Mouse (Mus musculus) embryonic fibroblast, embryonic 13.5 days (primary cell): Measurements from ENCODE around the gene Cenpx. TPM values are rescaled to one million over a fixed set of nuclear protein-coding genes. Genes with fewer than 3 reads are reported as not detected.
A peak's percentile ranks its signal among the peaks of the same experiment; 100 is the strongest.
"Not testable (repeated sequence)": the region's sequence is repeated elsewhere in the genome, so short reads cannot be mapped to it uniquely, and the experiment has no call there.

Experiments used
- H3K27ac ChIP-seq: 2 replicates; pipeline ENCODE4 v1.5.1; 2012; ENCODE audit warnings: low read length, control low read depth, inconsistent platforms; ENCODE audit not compliant: insufficient read depth
- H3K4me1 ChIP-seq: 2 replicates; pipeline ENCODE4 v1.6.1; 2011; ENCODE audit warnings: low read length; ENCODE audit not compliant: control insufficient read depth, insufficient read depth
- H3K4me3 ChIP-seq: 2 replicates; pipeline ENCODE4 v1.5.1; 2011; ENCODE audit warnings: mild to moderate bottlenecking, control low read depth, low read length; ENCODE audit not compliant: insufficient read depth
- CTCF ChIP-seq: IDR thresholded peaks from 2 replicates; pipeline ENCODE4 v1.5.1; 2011; ENCODE audit warnings: mild to moderate bottlenecking, control low read depth, low read length, moderate library complexity, borderline replicate concordance; ENCODE audit not compliant: insufficient read depth
- POLR2A ChIP-seq: IDR thresholded peaks from 2 replicates; pipeline ENCODE4 v1.6.1; 2011; ENCODE audit warnings: low read depth, mild to moderate bottlenecking, control low read depth, low read length, moderate library complexity
- polyA plus RNA-seq: library from polyadenylated mRNA; stranded (reverse); fragments of >200 nt; gene quantifications from 2 replicates; pipeline ENCODE4 v1.2.4, GENCODE M21; 2011; ENCODE audit warnings: low read depth; ENCODE audit not compliant: missing spikeins, insufficient read length

The Cenpx gene
- 42.8 and 44.1 TPM in 2 replicates for polyA plus RNA-seq

DNA sequence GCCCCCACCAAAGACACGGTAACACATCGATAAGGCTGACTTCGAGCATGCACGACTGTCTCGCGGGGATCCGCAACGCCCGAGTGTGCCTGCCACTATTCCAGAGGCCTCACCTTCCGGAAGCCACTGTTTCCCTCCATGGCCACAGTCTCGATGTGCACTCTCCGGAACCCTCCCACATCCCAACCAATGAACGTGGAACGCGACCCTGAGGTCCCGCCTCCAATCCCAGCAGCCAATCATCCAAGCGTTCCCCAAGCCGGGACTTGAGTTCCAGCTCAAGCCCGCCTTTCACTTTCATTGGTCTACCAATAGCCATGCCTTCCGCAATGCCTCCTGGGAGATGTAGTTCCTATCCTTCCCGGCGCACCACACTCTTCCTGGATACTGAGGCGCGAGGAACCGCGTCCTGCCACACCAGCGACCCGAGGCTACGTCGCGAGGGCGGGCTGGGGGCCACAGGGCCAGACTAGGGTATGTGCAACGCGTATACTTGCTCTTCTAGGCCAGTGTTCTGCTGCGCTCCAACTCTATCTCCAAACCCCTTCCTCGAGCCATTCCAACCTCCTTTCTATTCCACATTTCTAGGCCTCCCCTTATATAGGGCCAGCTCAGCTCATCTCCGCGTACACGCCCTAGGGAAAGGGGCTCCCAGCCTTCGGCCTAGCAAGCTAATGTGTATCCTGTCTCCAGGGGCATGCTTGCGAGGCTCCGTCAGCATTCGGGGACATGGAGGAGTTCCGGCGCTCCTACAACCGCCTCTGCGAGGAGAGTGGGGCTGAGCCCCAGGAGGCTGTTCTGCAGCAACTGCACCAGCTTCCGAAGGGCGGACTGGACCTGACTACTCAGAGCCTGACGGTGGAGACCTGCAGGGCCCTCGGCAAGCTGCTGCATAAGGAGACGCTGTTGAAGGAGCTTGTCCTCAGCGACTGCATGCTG, at the start of gene Cenpx, which contains the start of gene Lrrc45:
TSS of gene Cenpx (minus strand) at position 159 of the 939 bp plus-strand sequence.
TSS of gene Lrrc45 (plus strand) at position 346 of the 939 bp plus-strand sequence.
- Histone ChIP-seq H3K4me3 (peak within 1 kb of the TSS; percentile 57), H3K4me1 (0 out of 2 replicates have a peak, but pooled peaks cover 2% of the 10 kb centered on the region), H3K27ac (no peak within 1 kb of the TSS)
- no peak for TF ChIP-seq CTCF
- peak; percentile 80 for TF ChIP-seq POLR2A

DNA sequence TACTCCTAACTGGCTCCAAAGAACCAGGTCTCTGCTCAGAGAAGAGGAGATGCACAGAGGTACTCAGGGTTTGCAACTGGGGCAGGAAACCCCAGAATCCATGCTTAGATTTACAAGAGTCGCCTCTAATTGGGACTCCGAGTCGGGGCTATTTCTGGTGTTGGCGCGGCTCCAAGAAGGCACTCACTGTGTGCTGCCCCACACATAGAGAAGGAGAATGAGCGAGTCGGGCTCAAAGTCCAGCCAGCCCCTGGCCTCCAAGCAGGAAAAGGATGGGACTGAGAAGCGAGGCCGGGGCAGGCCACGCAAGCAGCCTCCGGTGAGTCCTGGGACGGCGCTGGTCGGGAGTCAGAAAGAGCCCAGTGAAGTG, 49.1 kb upstream of the Cenpx start, which contains the start of gene Hmga1b:
TSS of gene Hmga1b (plus strand) at position 123 of the 370 bp plus-strand sequence.
- H3K4me1 ChIP-seq, H3K4me3 ChIP-seq, H3K27ac ChIP-seq: not testable (repeated sequence)

DNA sequence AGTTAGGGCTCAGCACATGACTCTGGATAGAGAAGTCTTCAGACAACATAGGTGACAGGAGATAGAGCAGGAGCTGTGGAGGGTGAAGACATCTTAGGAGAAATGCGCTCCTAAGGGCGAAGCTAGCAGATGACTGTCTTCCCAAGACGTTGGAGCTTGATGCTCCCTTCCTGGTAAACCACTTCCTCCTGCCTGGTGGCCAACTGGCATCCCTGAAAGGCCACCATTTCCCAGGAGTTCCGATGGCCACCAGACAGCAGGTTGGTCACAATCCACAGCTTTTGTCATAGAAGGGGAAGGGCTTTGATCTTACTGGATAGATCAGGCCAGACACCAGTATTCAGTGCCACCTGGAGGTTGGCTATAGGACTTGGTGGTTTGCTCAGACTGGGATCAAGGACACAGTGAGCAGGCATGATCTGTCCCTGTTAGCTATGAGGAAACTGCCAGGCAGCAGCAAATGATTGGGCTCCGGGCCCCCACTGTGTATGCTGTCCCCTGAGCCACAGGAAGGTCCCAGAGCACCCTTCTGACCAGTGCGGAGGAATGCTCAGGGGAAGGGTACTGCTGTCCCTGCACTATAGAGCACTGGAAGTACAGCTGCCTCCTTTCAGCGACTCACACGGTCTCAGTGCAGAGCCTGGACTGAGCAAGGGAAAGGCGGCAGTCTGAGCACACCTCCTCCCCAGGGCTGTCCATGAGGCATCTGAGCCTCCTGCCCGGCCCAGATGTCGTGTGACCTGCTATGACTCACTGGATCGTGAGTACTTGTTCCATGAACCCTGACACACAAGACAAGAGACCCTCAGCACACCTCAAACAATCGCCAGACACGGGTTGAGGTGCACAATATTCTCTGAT, 48.5 kb upstream of the Cenpx start:
- no peak overlapping the region for H3K4me3 ChIP-seq
- no peak overlapping the region for H3K27ac ChIP-seq
- H3K4me1 ChIP-seq: no peaks in the 10 kb centered on the region
- TF ChIP-seq POLR2A: no peak
- no peak for TF ChIP-seq CTCF

DNA sequence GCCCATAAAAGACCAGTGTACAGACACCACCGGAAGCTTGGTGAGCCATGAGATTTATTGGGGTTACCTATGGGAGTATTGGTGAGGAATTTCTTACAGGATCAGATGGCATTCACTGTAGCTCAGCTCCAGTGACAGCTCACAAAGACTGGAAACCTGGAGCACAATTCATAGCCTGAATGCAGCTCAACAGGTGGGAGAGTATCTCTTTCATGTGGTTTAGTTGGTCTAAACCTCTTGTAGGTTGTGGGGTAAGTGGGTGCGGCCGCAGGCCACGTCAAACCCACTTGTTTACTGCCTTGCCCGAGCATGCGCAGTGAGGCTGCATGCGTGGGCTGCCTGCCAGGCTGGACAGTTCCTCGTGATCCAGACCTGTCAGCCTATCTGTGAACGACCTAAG, 46.7 kb upstream of the Cenpx start:
- no peak overlapping the region for H3K27ac ChIP-seq
- TF ChIP-seq CTCF (no peak), POLR2A (no peak)

DNA sequence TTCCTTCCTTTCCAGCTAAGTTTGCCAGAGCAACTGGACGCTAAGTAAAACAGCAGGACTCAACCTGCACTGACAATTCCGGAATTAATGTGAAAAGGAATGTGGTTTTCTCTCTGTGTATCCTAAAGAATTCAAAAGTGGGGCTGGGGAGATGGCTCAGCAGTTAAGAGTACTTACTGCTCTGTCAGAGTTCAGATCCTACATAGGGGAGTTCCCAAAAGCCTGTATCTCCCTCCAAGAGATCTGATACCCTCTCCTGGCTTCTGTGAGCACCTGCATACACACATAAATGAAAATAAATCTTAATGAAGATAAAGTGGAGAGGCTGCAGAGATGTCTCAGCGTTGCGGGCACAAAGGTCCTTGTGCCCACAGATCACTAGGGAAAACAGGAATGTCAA, 38.1 kb upstream of the Cenpx start:
- no peak overlapping the region for H3K4me3 ChIP-seq
- peak overlapping the region; percentile 83 for H3K27ac ChIP-seq
- H3K4me1 ChIP-seq: no peaks in the 10 kb centered on the region
- TF ChIP-seq CTCF (no peak), POLR2A (no peak)

More for the DNA sequence above, 46.7 kb upstream of the Cenpx start:
- H3K4me1 ChIP-seq: no peaks in the 10 kb centered on the region
- H3K4me3 ChIP-seq: no peak overlapping the region

DNA sequence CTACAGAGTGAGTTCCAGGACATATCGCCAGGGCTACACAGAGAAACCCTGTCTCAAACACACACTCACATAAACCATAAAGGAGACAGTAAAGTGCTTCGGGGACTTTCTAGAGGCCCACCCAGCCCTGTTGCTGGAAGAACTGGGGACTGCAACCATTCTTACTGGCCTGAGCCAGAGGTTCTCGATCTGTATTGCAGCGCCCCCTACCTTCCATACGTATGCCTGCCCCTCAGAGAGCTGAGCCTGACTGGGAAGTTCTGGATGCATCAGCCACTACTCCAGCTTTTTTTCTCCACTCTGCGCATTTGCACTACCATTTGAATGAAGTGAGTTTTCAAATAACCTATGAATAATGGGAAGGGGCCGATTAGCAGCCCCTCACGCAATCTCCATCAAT, 35.9 kb upstream of the Cenpx start:
- H3K4me3 ChIP-seq: no peak overlapping the region
- TF ChIP-seq CTCF (no peak), POLR2A (no peak)
- no peak overlapping the region for H3K27ac ChIP-seq
- no peaks in the 10 kb centered on the region for H3K4me1 ChIP-seq

DNA sequence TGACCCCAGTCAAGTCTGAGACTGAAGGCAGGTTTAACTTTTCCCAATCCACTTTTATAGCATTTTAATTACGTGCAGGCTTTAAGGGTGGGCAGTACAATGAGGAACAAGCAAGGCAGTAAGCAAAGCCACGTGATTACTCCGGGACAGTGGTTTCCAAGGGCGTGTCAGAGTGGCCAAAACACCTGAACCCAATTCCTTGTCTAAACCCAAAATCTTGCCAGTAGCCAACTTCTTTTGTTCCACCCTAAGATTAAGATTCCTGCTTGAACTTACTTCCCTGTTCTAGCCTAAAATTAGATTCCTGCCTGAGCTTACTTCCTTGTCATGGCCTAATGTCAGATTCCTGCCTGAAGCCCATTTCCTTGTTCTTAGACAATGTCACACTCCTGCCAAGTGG, 34.4 kb upstream of the Cenpx start:
- Histone ChIP-seq H3K4me1 (no peaks in the 10 kb centered on the region), H3K4me3 (no peak overlapping the region), H3K27ac (no peak overlapping the region)
- no peak for TF ChIP-seq POLR2A
- TF ChIP-seq CTCF: no peak

DNA sequence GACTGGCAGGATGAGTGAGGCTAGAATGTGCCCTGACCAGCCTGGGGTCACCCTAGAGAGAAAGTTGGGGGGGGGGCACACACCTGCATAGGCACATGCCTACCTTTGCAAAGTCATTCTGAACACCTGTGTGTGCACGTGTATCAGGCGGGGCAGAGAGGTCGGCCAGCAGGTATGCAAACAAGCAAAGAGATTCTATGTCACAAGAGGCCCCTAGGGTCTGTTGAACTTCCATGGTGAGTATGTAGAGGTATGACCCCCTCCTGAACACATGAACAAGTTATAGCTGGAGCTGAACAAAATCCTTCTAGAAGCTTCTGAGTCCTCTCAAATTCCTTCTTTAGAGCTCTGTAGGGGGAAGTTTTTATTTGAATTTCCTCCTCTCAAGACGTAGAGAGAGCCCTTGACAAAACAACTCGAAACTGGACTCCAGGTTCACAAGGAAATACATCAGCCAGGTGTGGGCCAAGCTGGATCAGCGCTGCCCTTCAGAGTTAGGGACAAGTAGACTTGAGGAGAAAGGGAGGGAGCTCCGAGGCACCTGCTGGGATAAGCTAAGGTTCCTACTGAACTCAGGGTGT, 30.7 kb upstream of the Cenpx start:
- no peak for TF ChIP-seq CTCF
- TF ChIP-seq POLR2A: no peak
- H3K4me3 ChIP-seq: no peak overlapping the region
- no peaks in the 10 kb centered on the region for H3K4me1 ChIP-seq
- H3K27ac ChIP-seq: no peak overlapping the region

DNA sequence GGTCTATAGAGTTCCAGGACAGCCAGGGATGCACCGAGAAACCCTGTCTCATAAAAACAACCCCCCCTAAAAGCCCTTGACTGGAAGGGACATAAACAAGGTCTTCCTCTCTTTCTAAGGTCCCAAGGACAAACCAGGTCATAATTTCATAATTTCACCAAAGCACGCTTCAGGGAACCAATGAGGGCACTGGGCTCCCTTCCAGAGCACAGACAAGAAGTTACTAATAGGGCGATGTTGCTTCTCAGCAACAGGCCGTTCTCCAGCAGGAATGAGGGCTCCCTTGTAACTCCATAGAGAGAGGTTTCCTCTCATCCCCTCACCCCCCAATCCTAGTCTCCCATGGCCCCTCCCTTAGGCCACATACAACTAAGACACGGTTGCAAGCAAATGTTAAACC, 27.4 kb upstream of the Cenpx start:
- TF ChIP-seq POLR2A: no peak
- TF ChIP-seq CTCF: no peak
- no peak overlapping the region for H3K4me3 ChIP-seq
- H3K4me1 ChIP-seq: no peaks in the 10 kb centered on the region
- H3K27ac ChIP-seq: no peak overlapping the region
